ENCODE assay signal across 7 mouse cellular contexts in genomic region chr5:134552110-134552972, GRCm38 (mm10). TPM values are rescaled to one million over a fixed set of nuclear protein-coding genes. Genes with fewer than 3 reads are reported as not detected.
DNase-seq lines count a peak whose midpoint lies in the region; ATAC-seq and TF ChIP-seq lines count a peak whose summit lies in the region.

Gene Clip2 (minus strand): TSS chr5:134552434.

- H3K9me3 ChIP-seq in embryonic facial prominence, embryonic 14.5 days (ENCODE audit: control insufficient read depth, low read length): 0 out of 2 replicates have a peak, but pooled peaks cover 2% of the 10 kb centered on the region
- H3K9me3 ChIP-seq in limb, embryonic 13.5 days: no peaks in the 10 kb centered on the region
- H3K9me3 ChIP-seq in midbrain, embryonic 16.5 days (replicated peaks; ENCODE audit: control insufficient read depth, low read length, poor library complexity, severe bottlenecking): no peaks in the 10 kb centered on the region

- H3K27me3 ChIP-seq in embryonic facial prominence, embryonic 14.5 days (replicated peaks; ENCODE audit: control insufficient read depth, insufficient read depth, low read length): no peaks in the 10 kb centered on the region
- no peaks in the 10 kb centered on the region for H3K27me3 ChIP-seq in heart, adult 2 months (ENCODE audit: control insufficient read depth, insufficient read depth, low read length)
- no peaks in the 10 kb centered on the region for H3K27me3 ChIP-seq in limb, embryonic 13.5 days
- H3K27me3 ChIP-seq in midbrain, embryonic 16.5 days (ENCODE audit: control insufficient read depth, insufficient read depth, low read depth, low read length): no peaks in the 10 kb centered on the region

- TF ChIP-seq CTCF in heart, adult 2 months (IDR thresholded peaks at IDR 0.05): peak; percentile 60

- no peak for TF ChIP-seq POLR2A in heart, adult 2 months (IDR thresholded peaks at IDR 0.05; ENCODE audit: insufficient read depth, low read depth, low read length)

- H3K36me3 ChIP-seq in embryonic facial prominence, embryonic 14.5 days (ENCODE audit: control insufficient read depth, insufficient read depth, low read length): no peaks in the 10 kb centered on the region
- no peaks in the 10 kb centered on the region for H3K36me3 ChIP-seq in heart, adult 2 months (ENCODE audit: control insufficient read depth, insufficient read depth, low read length)
- H3K36me3 ChIP-seq in limb, embryonic 13.5 days: no peaks in the 10 kb centered on the region
- H3K36me3 ChIP-seq in midbrain, embryonic 16.5 days (ENCODE audit: control insufficient read depth, insufficient read depth, low read length): no peaks in the 10 kb centered on the region

- intact Hi-C loops in heart, adult 2 months (cut with DNase I): loop anchor here (1.0 kb wide), 1 partner anchor 19 kb away; no protein-coding TSS in a partner anchor

- H3K79me2 ChIP-seq in heart, adult 2 months (replicated peaks; ENCODE audit: control insufficient read depth, insufficient read depth, low read length): no peaks in the 10 kb centered on the region

- peak within 1 kb of the TSS; percentile 76 for H3K4me3 ChIP-seq in embryonic facial prominence, embryonic 14.5 days (ENCODE audit: low read depth, low read length)
- peak within 1 kb of the TSS; percentile 92 for H3K4me3 ChIP-seq in heart, adult 2 months
- peak within 1 kb of the TSS; percentile 76 for H3K4me3 ChIP-seq in limb, embryonic 13.5 days
- H3K4me3 ChIP-seq in midbrain, embryonic 16.5 days (ENCODE audit: low read depth, low read length): peak within 1 kb of the TSS; percentile 97

- ATAC-seq in embryonic facial prominence, embryonic 14.5 days (ENCODE audit: low read depth): peak; percentile 94
- ATAC-seq in limb, embryonic 13.5 days (ENCODE audit: low FRiP score, low read depth): peak; percentile 94
- peak; percentile 91 for ATAC-seq in midbrain, embryonic 16.5 days

- H3K4me2 ChIP-seq in embryonic facial prominence, embryonic 14.5 days (ENCODE audit: low read depth, low read length): peak within 1 kb of the TSS; percentile 89
- H3K4me2 ChIP-seq in limb, embryonic 13.5 days (replicated peaks): peak within 1 kb of the TSS; percentile 81
- H3K4me2 ChIP-seq in midbrain, embryonic 16.5 days (ENCODE audit: low read length): peak within 1 kb of the TSS; percentile 86

- WGBS in embryonic facial prominence, embryonic 14.5 days: 2% methylated on average over 45 of the region's 61 CpGs
- whole genome bisulfite sequencing in heart, adult 2 months: 4% methylated on average over 57 of the region's 61 CpGs
- WGBS in limb, embryonic 13.5 days: 1% methylated on average over 61 of the region's 61 CpGs
- 1% methylated on average over 56 of the region's 61 CpGs for WGBS in midbrain, embryonic 16.5 days

- peaks cover 20% of the 10 kb centered on the region for H3K4me1 ChIP-seq in embryonic facial prominence, embryonic 14.5 days (ENCODE audit: control insufficient read depth, insufficient read depth, low read length)
- H3K4me1 ChIP-seq in heart, adult 2 months (ENCODE audit: control insufficient read depth, insufficient read depth, low read length): peaks cover 10% of the 10 kb centered on the region
- H3K4me1 ChIP-seq in limb, embryonic 13.5 days: peaks cover 48% of the 10 kb centered on the region
- peaks cover 53% of the 10 kb centered on the region for H3K4me1 ChIP-seq in midbrain, embryonic 16.5 days (ENCODE audit: control insufficient read depth, insufficient read depth, low read length)

- no peak for TF ChIP-seq EP300 in heart, adult 2 months (IDR thresholded peaks at IDR 0.05; ENCODE audit: insufficient read depth, low read depth, low read length)

- peak within 1 kb of the TSS; percentile 81 for H3K9ac ChIP-seq in embryonic facial prominence, embryonic 14.5 days (ENCODE audit: low read depth, low read length)
- peak within 1 kb of the TSS; percentile 87 for H3K9ac ChIP-seq in heart, adult 2 months (ENCODE audit: low read depth, low read length)
- H3K9ac ChIP-seq in limb, embryonic 13.5 days: peak within 1 kb of the TSS; percentile 88
- peak within 1 kb of the TSS; percentile 99 for H3K9ac ChIP-seq in midbrain, embryonic 16.5 days (ENCODE audit: low read depth, low read length)

- peak within 1 kb of the TSS; percentile 94 for H3K27ac ChIP-seq in embryonic facial prominence, embryonic 14.5 days (replicated peaks; ENCODE audit: low read depth, low read length)
- H3K27ac ChIP-seq in heart, adult 2 months: peak within 1 kb of the TSS; percentile 85
- peak within 1 kb of the TSS; percentile 96 for H3K27ac ChIP-seq in limb, embryonic 13.5 days
- peak within 1 kb of the TSS; percentile 99 for H3K27ac ChIP-seq in midbrain, embryonic 16.5 days (ENCODE audit: low read length)

- DNase-seq in adrenal gland, postnatal 36 days: peak; percentile 100
- DNase-seq in embryonic facial prominence, embryonic 14.5 days (ENCODE audit: low spot score): peak; percentile 98
- DNase-seq in heart, adult 2 months: peak; percentile 99
- DNase-seq in kidney, adult 8-10 months: peak; percentile 97 to 99
- peak; percentile 77 to 92 for DNase-seq in spleen, postnatal 10 days (ENCODE audit: low spot score in 2 of 2)

RNA-seq across cellular contexts. Expression of gene Clip2, which starts in this region (rescaled TPM):
- 10 to 100 TPM; 15.1 to 21.0 TPM for total RNA-seq in adrenal gland, postnatal 36 days (2021)
- polyA plus RNA-seq in embryonic facial prominence, embryonic 14.5 days (2014; fragmentation: Nextera tagmentation; extraction: Ambion mirVana): 4.1 and 4.7 TPM in 2 replicates
- 1 to 10 TPM; 7.0 to 8.0 TPM for total RNA-seq in heart, adult 2 months (2021)
- polyA plus RNA-seq in heart, adult 2 months (2012; rRNA removed): 6.2 and 9.8 TPM in 2 replicates
- polyA plus RNA-seq in limb, embryonic 13.5 days (2015; fragmentation: Nextera tagmentation; extraction: Ambion mirVana): 5.5 and 5.7 TPM in 2 replicates
- polyA plus RNA-seq in midbrain, embryonic 16.5 days (2015; fragmentation: Nextera tagmentation; extraction: Ambion mirVana): 16.7 and 17.1 TPM in 2 replicates

Comparison
In these comparisons a context has a peak if more than half of its experiments do, and no peak if none do; other contexts are left out.
1. Peak in every context shown above with its lines: DNase-seq, ATAC-seq, H3K4me3 ChIP-seq and H3K27ac ChIP-seq.